Mouse (Mus musculus) thymus, postnatal 25 days (tissue): ENCODE data around the gene Ghitm.

Experiments used
- DNase-seq: peaks from one replicate; pipeline ENCODE4 v3.0.0; 2022

The Ghitm gene

GRCm38 (mm10) chr14:37101531-37101930 lies 33.5 kb downstream of the Ghitm start:
- DNase-seq, result no peak

GRCm38 (mm10) chr14:37097956-37098530 lies 37.0 kb downstream of the Ghitm start, which contains the start of gene Cdhr1:
Gene Cdhr1 (minus strand): TSS chr14:37098347.
- no peak for DNase-seq

GRCm38 (mm10) chr14:37095556-37095955 lies 39.5 kb downstream of the Ghitm start:
- DNase-seq, result no peak

- DNase-seq, result no peak
Measured at GRCm38 (mm10) chr14:37094436-37094835, 40.6 kb downstream of the Ghitm start.

- DNase-seq, result no peak
Measured at GRCm38 (mm10) chr14:37083755-37084154, 51.3 kb downstream of the Ghitm start.

GRCm38 (mm10) chr14:37080724-37081123 lies 54.3 kb downstream of the Ghitm start:
- no peak for DNase-seq
